Mouse (Mus musculus) Patski (cell line): ENCODE results near the gene Plekhs1. TPM values are rescaled to one million over a fixed set of nuclear protein-coding genes. Genes with fewer than 3 reads are reported as not detected.
"Not testable (repeated sequence)": the region's sequence is repeated elsewhere in the genome, so short reads cannot be mapped to it uniquely, and the experiment has no call there.

ENCODE experiments used
- ATAC-seq: fragments of 100-300 bp; one replicate; pipeline ENCODE4 v1.8.0; 2021
- CTCF ChIA-PET: fragments of 350-600 bp; sonication (Branson Sonifier 250); formaldehyde crosslinking; loops from one replicate; lab custom pipeline; 2022; ENCODE audit warnings: inconsistent platforms; lab: Charles Lee
- POLR2A ChIA-PET: fragments of 350-600 bp; sonication (Branson Sonifier 250); formaldehyde crosslinking; loops from one replicate; lab custom pipeline; 2022; ENCODE audit warnings: antibody characterized with exemption, inconsistent platforms; lab: Charles Lee
- DNase-seq: peaks from one replicate; pipeline ENCODE4 v3.0.0-alpha.2; 2011; ENCODE audit warnings: low read depth, low spot score
- H3K27me3 ChIP-seq: fragments of 371-371 bp; one replicate; pipeline ENCODE4 v1.5.1; 2021
- CTCF ChIP-seq: fragments of 100-300 bp; IDR thresholded peaks from one replicate; pipeline ENCODE4 v1.5.1; 2021
- in situ Hi-C: fragments of 300-500 bp; cut with MboI; formaldehyde crosslinking; loops from 3 replicates; pipeline ENCODE4 v1.11.1; 2018; ENCODE audit warnings: low pct_unique_long_range_greater_than_20kb, mixed read lengths
- polyA plus RNA-seq: library from polyadenylated mRNA; unstranded; gene quantifications from one replicate; pipeline ENCODE4 v1.2.3, GENCODE M21; 2021

Plekhs1 gene
- polyA plus RNA-seq, 1 experiment from 2014 or later = 1.8 TPM

DNA sequence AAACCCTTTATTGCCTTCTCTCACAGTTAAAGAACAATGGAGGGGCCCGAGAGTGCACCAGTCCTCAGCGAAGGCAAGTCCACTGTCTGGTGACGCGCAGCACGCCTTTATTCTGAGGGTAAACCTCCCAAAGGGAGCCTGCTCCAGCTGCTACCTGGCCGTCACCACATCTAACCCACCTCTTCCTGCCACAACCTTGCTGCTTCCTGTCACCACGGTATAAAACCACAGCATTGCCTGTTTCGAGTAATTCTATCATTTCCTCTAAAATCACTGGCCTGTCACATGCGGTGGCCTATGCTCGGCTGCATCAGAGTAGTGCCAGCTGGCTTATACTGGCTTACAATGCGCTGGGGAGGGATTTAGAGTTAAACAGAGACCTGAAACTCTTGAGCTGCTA lies 69.1 kb downstream of the Plekhs1 start:
- H3K27me3 ChIP-seq, POLR2A ChIA-PET, ATAC-seq, in situ Hi-C loops, DNase-seq, CTCF ChIA-PET: not testable (repeated sequence)

GRCm38 (mm10) chr19:56531251-56531650 lies 69.8 kb downstream of the Plekhs1 start:
- ATAC-seq (no peak), DNase-seq (no peak)
- H3K27me3 ChIP-seq = no peaks in the 10 kb centered on the region
- ChIA-PET CTCF (interaction anchor here (1.2 kb wide), 1 partner anchor 9 kb away, joined by 4 read pairs; no protein-coding TSS in a partner anchor), POLR2A (interaction anchor here (0.7 to 1.4 kb wide), 2 partner anchors 16 to 18 kb away, joined by 3 to 4 read pairs; partner anchors contain the start of gene Dclre1a)
- no peak for TF ChIP-seq CTCF
- in situ Hi-C loops = no loop called here

GRCm38 (mm10) chr19:56533291-56534071 lies 72.0 kb downstream of the Plekhs1 start:
- DNase-seq (no peak), ATAC-seq (no peak)
- CTCF ChIA-PET = interaction anchor here (0.8 to 1.0 kb wide), 2 partner anchors 11 to 39 kb away, joined by 3 read pairs; no protein-coding TSS in a partner anchor
- POLR2A ChIA-PET = interaction anchor here (1.0 kb wide), 1 partner anchor 14 kb away, joined by 3 read pairs; no protein-coding TSS in a partner anchor
- TF ChIP-seq CTCF = no peak
- in situ Hi-C loops = no loop called here
- no peaks in the 10 kb centered on the region for H3K27me3 ChIP-seq

GRCm38 (mm10) chr19:56534337-56534736 lies 72.9 kb downstream of the Plekhs1 start:
- no peak for DNase-seq
- no peaks in the 10 kb centered on the region for H3K27me3 ChIP-seq
- in situ Hi-C loops = no loop called here
- POLR2A ChIA-PET = interaction anchor here (1.0 kb wide), 1 partner anchor 13 kb away, joined by 3 read pairs; no protein-coding TSS in a partner anchor
- CTCF ChIA-PET = interaction anchor here (0.8 to 1.1 kb wide), 3 partner anchors 10 to 40 kb away, joined by 3 read pairs; no protein-coding TSS in a partner anchor
- no peak for ATAC-seq
- TF ChIP-seq CTCF = no peak

DNA sequence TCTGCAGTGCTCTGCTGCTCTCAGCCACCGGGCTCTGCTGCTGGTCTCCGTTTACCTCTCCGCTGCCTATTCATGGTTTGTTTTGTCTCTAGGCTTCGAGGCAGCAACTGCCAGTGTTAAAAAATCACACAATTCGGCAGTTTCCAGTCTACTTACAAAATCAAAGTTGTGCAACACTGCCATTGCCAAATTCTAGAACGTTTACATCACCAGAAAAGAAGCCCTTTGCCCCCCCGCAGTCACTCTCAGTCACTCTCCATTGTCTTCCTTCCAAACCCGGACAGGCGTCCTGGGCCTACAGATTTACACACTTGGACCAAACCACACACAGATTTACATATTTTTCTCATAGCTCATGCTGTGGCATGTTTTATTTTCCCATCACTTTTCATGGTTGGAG lies 73.6 kb downstream of the Plekhs1 start:
- DNase-seq (no peak), ATAC-seq (no peak)
- TF ChIP-seq CTCF = no peak
- no peaks in the 10 kb centered on the region for H3K27me3 ChIP-seq
- ChIA-PET POLR2A (interaction anchor here (1.6 kb wide), 1 partner anchor 105 kb away, joined by 5 read pairs; no protein-coding TSS in a partner anchor), CTCF (interaction anchor here (1.1 kb wide), 1 partner anchor 31 kb away, joined by 3 read pairs; no protein-coding TSS in a partner anchor)
- in situ Hi-C loops = no loop called here

- in situ Hi-C loops = no loop called here
- DNase-seq (no peak), ATAC-seq (no peak)
- no peaks in the 10 kb centered on the region for H3K27me3 ChIP-seq
- TF ChIP-seq CTCF = no peak
- ChIA-PET POLR2A (interaction anchor here (1.6 kb wide), 1 partner anchor 106 kb away, joined by 5 read pairs; no protein-coding TSS in a partner anchor), CTCF (interaction anchor here (0.7 to 1.1 kb wide), 2 partner anchors 30 to 102 kb away, joined by 3 read pairs; no protein-coding TSS in a partner anchor)
These were observed 74.3 kb downstream of the Plekhs1 start for GRCm38 (mm10) chr19:56535765-56536164.

Other genes starting within 250 kb of the Plekhs1 start
- 5.8 TPM for gene Habp2, start 174.5 kb upstream of the Plekhs1 start, polyA plus RNA-seq
- gene Nrap, start 71.6 kb upstream of the Plekhs1 start, polyA plus RNA-seq = 10.8 TPM
- 20.5 TPM for gene Casp7, start 64.5 kb upstream of the Plekhs1 start, polyA plus RNA-seq
- 19.6 TPM for gene Dclre1a, start 86.6 kb downstream of the Plekhs1 start, polyA plus RNA-seq
- 18.4 TPM for gene Nhlrc2, start 86.6 kb downstream of the Plekhs1 start, polyA plus RNA-seq